Mouse (Mus musculus) liver, adult 2 months (tissue): Measurements from ENCODE around the gene Mtrr.

Source experiments
- CTCF ChIP-seq: fragments of 200-500 bp; IDR thresholded peaks from 2 replicates; pipeline ENCODE4 v1.5.1; 2011; ENCODE audit warnings: low read depth, low read length, control low read depth
- POLR2A ChIP-seq: fragments of 200-500 bp; IDR thresholded peaks from 2 replicates; pipeline ENCODE4 v1.6.1; 2011; ENCODE audit warnings: low read length, control low read depth; ENCODE audit not compliant: insufficient read depth; ENCODE audit errors: extremely low read depth

DNA sequence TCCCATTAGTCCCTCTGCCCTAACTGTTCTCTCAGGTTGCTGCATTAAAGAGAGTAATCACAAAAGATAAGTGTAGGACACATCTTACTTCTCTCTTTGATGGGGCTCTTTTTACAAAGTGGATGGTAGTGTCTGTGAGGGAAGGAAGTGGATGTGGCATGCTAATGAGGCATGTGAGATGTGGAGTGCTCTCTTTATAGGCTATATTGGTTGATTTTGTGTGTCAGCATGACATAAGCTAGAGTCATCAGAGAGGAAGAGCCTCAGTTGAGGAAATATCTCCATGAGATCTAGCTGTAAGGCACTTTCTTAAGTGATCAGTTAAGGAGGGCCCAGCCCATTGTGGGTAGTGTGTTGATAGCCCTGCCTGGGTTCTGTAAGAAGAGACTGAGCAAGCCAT, 6.4 kb upstream of the Mtrr start:
- TF ChIP-seq CTCF (no peak), POLR2A (no peak)
